In genomic region chr8:70760350-70760749, GRCm38 (mm10) we compare ENCODE assay signal across 8 mouse cellular contexts. TPM values are rescaled to one million over a fixed set of nuclear protein-coding genes. Genes with fewer than 3 reads are reported as not detected.
A peak's percentile ranks its signal among the peaks of the same experiment; 100 is the strongest.
DNase-seq lines count a peak whose midpoint lies in the region; ATAC-seq and TF ChIP-seq lines count a peak whose summit lies in the region.

No protein-coding gene starts in this region.

- peak overlapping the region; percentile 94 for H3K4me2 ChIP-seq in heart, postnatal 0 days (ENCODE audit: low read depth, low read length)
- peak overlapping the region; percentile 99 for H3K4me2 ChIP-seq in forebrain, embryonic 12.5 days
- peak overlapping the region; percentile 96 for H3K4me2 ChIP-seq in liver, embryonic 14.5 days (ENCODE audit: low read depth)

- peak overlapping the region; percentile 71 for H3K9ac ChIP-seq in heart, postnatal 0 days (replicated peaks; ENCODE audit: low read depth, low read length)
- peak overlapping the region; percentile 72 for H3K9ac ChIP-seq in forebrain, embryonic 12.5 days
- H3K9ac ChIP-seq in liver, embryonic 14.5 days (replicated peaks) = peak overlapping the region; percentile 75

- TF ChIP-seq EP300 in heart, postnatal 0 days (IDR thresholded peaks at IDR 0.05; ENCODE audit: low read depth) = no peak
- TF ChIP-seq EP300 in liver, embryonic 14.5 days (IDR thresholded peaks at IDR 0.05; ENCODE audit: low read depth) = no peak

- H3K4me3 ChIP-seq in heart, postnatal 0 days (ENCODE audit: low read depth, low read length) = peak overlapping the region; percentile 64
- H3K4me3 ChIP-seq in G1E (ENCODE audit: low read depth, low read length) = peak overlapping the region; percentile 90
- peak overlapping the region; percentile 66 for H3K4me3 ChIP-seq in forebrain, embryonic 12.5 days (replicated peaks)
- peak overlapping the region; percentile 62 to 76 for H3K4me3 ChIP-seq in liver, embryonic 14.5 days (ENCODE audit: insufficient read depth in 1 of 2, low read depth in 2 of 2, low read length in 2 of 2)

- no peak for TF ChIP-seq CTCF in heart, postnatal 0 days (IDR thresholded peaks at IDR 0.05; ENCODE audit: low read depth)
- no peak for TF ChIP-seq CTCF in G1E (IDR thresholded peaks at IDR 0.05; ENCODE audit: low read depth, low read length)
- TF ChIP-seq CTCF in liver, embryonic 14.5 days (IDR thresholded peaks at IDR 0.05; ENCODE audit: low read depth) = no peak

- H3K27ac ChIP-seq in heart, postnatal 0 days (ENCODE audit: low read depth) = peak overlapping the region; percentile 75
- H3K27ac ChIP-seq in forebrain, embryonic 12.5 days = peak overlapping the region; percentile 76
- H3K27ac ChIP-seq in liver, embryonic 14.5 days = peak overlapping the region; percentile 87

- H3K9me3 ChIP-seq in heart, postnatal 0 days (replicated peaks; ENCODE audit: control insufficient read depth, low read length) = no peaks in the 10 kb centered on the region
- H3K9me3 ChIP-seq in G1E (replicated peaks) = no peaks in the 10 kb centered on the region
- H3K9me3 ChIP-seq in forebrain, embryonic 12.5 days = no peaks in the 10 kb centered on the region
- H3K9me3 ChIP-seq in liver, embryonic 14.5 days (ENCODE audit: control insufficient read depth, low read length) = no peaks in the 10 kb centered on the region

- WGBS in heart, postnatal 0 days = under 1% methylated on average over 22 of the region's 22 CpGs
- WGBS in forebrain, embryonic 12.5 days = under 1% methylated on average over 22 of the region's 22 CpGs
- under 1% methylated on average over 22 of the region's 22 CpGs for WGBS in liver, embryonic 14.5 days (ENCODE audit: insufficient replicate concordance)

- H3K36me3 ChIP-seq in heart, postnatal 0 days (replicated peaks; ENCODE audit: control insufficient read depth, insufficient read depth, low read length) = peaks cover 28% of the 10 kb centered on the region
- peaks cover 77% of the 10 kb centered on the region for H3K36me3 ChIP-seq in G1E (replicated peaks)
- peaks cover 25% of the 10 kb centered on the region for H3K36me3 ChIP-seq in forebrain, embryonic 12.5 days (replicated peaks)
- no peaks in the 10 kb centered on the region; the same call in 1 of the 2 replicates for H3K36me3 ChIP-seq in liver, embryonic 14.5 days (replicated peaks; ENCODE audit: control insufficient read depth, insufficient read depth, low read depth)

- peak; percentile 1; the same call in 1 of the 2 replicates for ATAC-seq in heart, postnatal 0 days (ENCODE audit: insufficient read depth, low read depth)
- no peak for ATAC-seq in G1E (ENCODE audit: extremely low read depth, insufficient number of reproducible peaks, low FRiP score, poor library complexity, severe bottlenecking)
- no peak; the same call in 1 of the 2 replicates for ATAC-seq in forebrain, embryonic 12.5 days (ENCODE audit: low FRiP score)
- peak; percentile 4; the same call in 1 of the 2 replicates for ATAC-seq in liver, embryonic 14.5 days (ENCODE audit: insufficient read depth)

- DNase-seq in heart, postnatal 0 days (ENCODE audit: low spot score) = no peak
- DNase-seq in heart, postnatal 4 days = no peak
- DNase-seq in G1E (ENCODE audit: low spot score) = no peak
- DNase-seq in liver, embryonic 14.5 days (ENCODE audit: low read depth in 3 of 3, low spot score in 3 of 3) = no peak
- DNase-seq in right cerebral cortex, postnatal 4 days = no peak
- no peak for DNase-seq in gastrocnemius, adult 18-20 months (ENCODE audit: low spot score)
- no peak for DNase-seq in natural killer cell, adult 2 months (ENCODE audit: low spot score in 2 of 2)

- H3K4me1 ChIP-seq in heart, postnatal 0 days (ENCODE audit: control insufficient read depth, insufficient read depth) = peaks cover 14% of the 10 kb centered on the region
- H3K4me1 ChIP-seq in G1E (ENCODE audit: insufficient read depth, low read depth, low read length) = peaks cover 91% of the 10 kb centered on the region
- peaks cover 34% of the 10 kb centered on the region for H3K4me1 ChIP-seq in forebrain, embryonic 12.5 days
- peaks cover 48 to 49% of the 10 kb centered on the region in 2 experiments for H3K4me1 ChIP-seq in liver, embryonic 14.5 days (replicated peaks; ENCODE audit: control insufficient read depth in 2 of 2, insufficient read depth in 2 of 2, low read length in 1 of 2)

- no peaks in the 10 kb centered on the region for H3K27me3 ChIP-seq in heart, postnatal 0 days (ENCODE audit: control insufficient read depth, insufficient read depth, low read length)
- H3K27me3 ChIP-seq in G1E (ENCODE audit: insufficient read depth, low read length) = no peaks in the 10 kb centered on the region
- H3K27me3 ChIP-seq in forebrain, embryonic 12.5 days = no peaks in the 10 kb centered on the region
- H3K27me3 ChIP-seq in liver, embryonic 14.5 days (ENCODE audit: control insufficient read depth, insufficient read depth, low read length) = no peaks in the 10 kb centered on the region

RNA-seq across cellular contexts. Expression of gene Mpv17l2, which starts 0.4 kb away (rescaled TPM):
- 26.6 and 56.3 TPM in 2 replicates for total RNA-seq in heart, postnatal 0 days (2014; rRNA removed; ENCODE audit: low replicate concordance)
- polyA plus RNA-seq in heart, postnatal 0 days (2015; fragmentation: Nextera tagmentation; extraction: Ambion mirVana) = 50.3 and 54.0 TPM in 2 replicates
- 10 to 100 TPM; 35.8 to 37.9 TPM for total RNA-seq in heart, postnatal 4 days (2021)
- total RNA-seq in G1E (2014; fragmentation: Nextera tagmentation) = 63.1 and 67.1 TPM in 2 replicates
- total RNA-seq in G1E (2017) = 13.5 and 13.9 TPM in 2 replicates
- polyA plus RNA-seq in G1E (2012) = 89.1 and 101 TPM in 2 replicates
- 33.2 and 34.5 TPM in 2 replicates for polyA plus RNA-seq in forebrain, embryonic 12.5 days (2016; fragmentation: Nextera tagmentation; extraction: Ambion mirVana)
- 25.3 and 28.5 TPM in 2 replicates for polyA plus RNA-seq in liver, embryonic 14.5 days (2012; rRNA removed)
- 39.8 and 41.5 TPM in 2 replicates for polyA plus RNA-seq in liver, embryonic 14.5 days (2014; fragmentation: Nextera tagmentation; extraction: Ambion mirVana)
- total RNA-seq in gastrocnemius, adult 18-20 months (2021) = 10 to 100 TPM; 19.9 to 20.9 TPM

RNA-seq across cellular contexts. Expression of gene Rab3a, which starts 5.9 kb away (rescaled TPM):
- 21.4 and 40.3 TPM in 2 replicates for total RNA-seq in heart, postnatal 0 days (2014; rRNA removed; ENCODE audit: low replicate concordance)
- 32.7 and 32.8 TPM in 2 replicates for polyA plus RNA-seq in heart, postnatal 0 days (2015; fragmentation: Nextera tagmentation; extraction: Ambion mirVana)
- total RNA-seq in heart, postnatal 4 days (2021) = 10 to 100 TPM; 27.3 to 28.7 TPM
- 11.2 and 11.4 TPM in 2 replicates for total RNA-seq in G1E (2014; fragmentation: Nextera tagmentation)
- 4.6 and 7.0 TPM in 2 replicates for total RNA-seq in G1E (2017)
- 10.8 and 15.4 TPM in 2 replicates for polyA plus RNA-seq in G1E (2012)
- polyA plus RNA-seq in forebrain, embryonic 12.5 days (2016; fragmentation: Nextera tagmentation; extraction: Ambion mirVana) = 87.8 and 95.4 TPM in 2 replicates
- polyA plus RNA-seq in liver, embryonic 14.5 days (2012; rRNA removed) = 2.7 and 3.2 TPM in 2 replicates
- 1.6 and 2.4 TPM in 2 replicates for polyA plus RNA-seq in liver, embryonic 14.5 days (2014; fragmentation: Nextera tagmentation; extraction: Ambion mirVana)
- total RNA-seq in gastrocnemius, adult 18-20 months (2021) = 10 to 100 TPM; 32.5 to 36.5 TPM

RNA-seq across cellular contexts. Expression of gene Pik3r2, which starts 16.2 kb away (rescaled TPM):
- total RNA-seq in heart, postnatal 0 days (2014; rRNA removed; ENCODE audit: low replicate concordance) = 36.6 and 39.3 TPM in 2 replicates
- polyA plus RNA-seq in heart, postnatal 0 days (2015; fragmentation: Nextera tagmentation; extraction: Ambion mirVana) = 30.2 and 32.5 TPM in 2 replicates
- total RNA-seq in heart, postnatal 4 days (2021) = 10 to 100 TPM; 36.0 to 39.2 TPM
- total RNA-seq in G1E (2014; fragmentation: Nextera tagmentation) (7.1 and 16.3 TPM in 2 replicates), G1E (2017) (11.8 and 13.3 TPM in 2 replicates)
- 55.0 and 68.8 TPM in 2 replicates for polyA plus RNA-seq in G1E (2012)
- polyA plus RNA-seq in forebrain, embryonic 12.5 days (2016; fragmentation: Nextera tagmentation; extraction: Ambion mirVana) = 72.7 and 79.1 TPM in 2 replicates
- polyA plus RNA-seq in liver, embryonic 14.5 days (2012; rRNA removed) = 13.2 and 17.5 TPM in 2 replicates
- 8.2 and 12.0 TPM in 2 replicates for polyA plus RNA-seq in liver, embryonic 14.5 days (2014; fragmentation: Nextera tagmentation; extraction: Ambion mirVana)
- total RNA-seq in gastrocnemius, adult 18-20 months (2021) = 10 to 100 TPM; 13.3 to 15.1 TPM

RNA-seq across cellular contexts. Expression of gene Pde4c, which starts 36.8 kb away (rescaled TPM):
- total RNA-seq in heart, postnatal 0 days (2014; rRNA removed; ENCODE audit: low replicate concordance) = 0.42 and 1.2 TPM in 2 replicates
- polyA plus RNA-seq in heart, postnatal 0 days (2015; fragmentation: Nextera tagmentation; extraction: Ambion mirVana) = 0.44 and 0.56 TPM in 2 replicates
- 1 to 10 TPM in 1 of 2 experiments, under 1 TPM in 1; 0.74 to 1.0 TPM for total RNA-seq in heart, postnatal 4 days (2021)
- total RNA-seq in G1E (2014; fragmentation: Nextera tagmentation) (0.83 TPM in 1 of 2 replicates, not detected in the other), G1E (2017) (0.22 TPM in 1 of 2 replicates, not detected in the other)
- polyA plus RNA-seq in G1E (2012) = 0.41 and 0.95 TPM in 2 replicates
- 0.14 and 0.17 TPM in 2 replicates for polyA plus RNA-seq in forebrain, embryonic 12.5 days (2016; fragmentation: Nextera tagmentation; extraction: Ambion mirVana)
- polyA plus RNA-seq in liver, embryonic 14.5 days (2012; rRNA removed) = 1.6 TPM in 2 replicates
- polyA plus RNA-seq in liver, embryonic 14.5 days (2014; fragmentation: Nextera tagmentation; extraction: Ambion mirVana) = 0.34 and 0.74 TPM in 2 replicates
- total RNA-seq in gastrocnemius, adult 18-20 months (2021) = 1 to 10 TPM; 1.3 to 1.6 TPM

RNA-seq across cellular contexts. Expression of gene Gm3336, which starts 42.0 kb away (rescaled TPM):
- total RNA-seq in heart, postnatal 0 days (2014; rRNA removed; ENCODE audit: low replicate concordance) = not detected in 2 replicates
- not detected in 2 replicates for polyA plus RNA-seq in heart, postnatal 0 days (2015; fragmentation: Nextera tagmentation; extraction: Ambion mirVana)
- total RNA-seq in heart, postnatal 4 days (2021) = not detected
- 1.6 and 3.7 TPM in 2 replicates for total RNA-seq in G1E (2014; fragmentation: Nextera tagmentation)
- 0.93 and 2.8 TPM in 2 replicates for total RNA-seq in G1E (2017)
- polyA plus RNA-seq in G1E (2012) = 0.66 and 0.68 TPM in 2 replicates
- polyA plus RNA-seq in forebrain, embryonic 12.5 days (2016; fragmentation: Nextera tagmentation; extraction: Ambion mirVana) = not detected in 2 replicates
- polyA plus RNA-seq in liver, embryonic 14.5 days (2012; rRNA removed) = 0.04 TPM in 1 of 2 replicates, not detected in the other
- polyA plus RNA-seq in liver, embryonic 14.5 days (2014; fragmentation: Nextera tagmentation; extraction: Ambion mirVana) = 0.11 TPM in 2 replicates
- not detected for total RNA-seq in gastrocnemius, adult 18-20 months (2021)

Comparison
In these comparisons a context has a peak if more than half of its experiments do, and no peak if none do; other contexts are left out.
1. ATAC-seq: peak in heart, postnatal 0 days (single experiment) and liver, embryonic 14.5 days (single experiment); none in G1E (single experiment) and forebrain, embryonic 12.5 days (single experiment).
2. Peak in every context shown above with its lines, with median percentiles within 50 percentile points of each other: H3K27ac ChIP-seq, H3K4me2 ChIP-seq, H3K4me3 ChIP-seq and H3K9ac ChIP-seq.